ENCODE assay signal across 7 mouse cellular contexts in genomic region chrX:10993005-10993377, GRCm38 (mm10).
A peak's percentile ranks its signal among the peaks of the same experiment; 100 is the strongest.
DNase-seq lines count a peak whose midpoint lies in the region; ATAC-seq lines count a peak whose summit lies in the region.

No protein-coding gene starts in this region.

- no peak overlapping the region for H3K9ac ChIP-seq in embryonic facial prominence, embryonic 12.5 days
- no peak overlapping the region for H3K9ac ChIP-seq in hindbrain, embryonic 11.5 days (ENCODE audit: low read depth, low read length)
- H3K9ac ChIP-seq in liver, embryonic 11.5 days (ENCODE audit: low read depth, low read length), result no peak overlapping the region

- H3K27me3 ChIP-seq in embryonic facial prominence, embryonic 12.5 days, result no peaks in the 10 kb centered on the region
- H3K27me3 ChIP-seq in hindbrain, embryonic 11.5 days (ENCODE audit: control insufficient read depth, insufficient read depth, low read length), result no peaks in the 10 kb centered on the region
- no peaks in the 10 kb centered on the region; the same call in 1 of the 2 replicates for H3K27me3 ChIP-seq in liver, embryonic 11.5 days (replicated peaks; ENCODE audit: control insufficient read depth, insufficient read depth, low read length)

- 0 out of 2 replicates have a peak overlapping the region, but pooled peaks have one; percentile 63 for H3K27ac ChIP-seq in embryonic facial prominence, embryonic 12.5 days
- peak overlapping the region; percentile 87 for H3K27ac ChIP-seq in hindbrain, embryonic 11.5 days (ENCODE audit: low read depth, low read length)
- 0 out of 2 replicates have a peak overlapping the region, but pooled peaks have one; percentile 13 for H3K27ac ChIP-seq in liver, embryonic 11.5 days (ENCODE audit: low read depth, low read length)

- ATAC-seq in embryonic facial prominence, embryonic 12.5 days (ENCODE audit: insufficient number of reproducible peaks, insufficient read depth, low FRiP score, low TSS enrichment), result no peak
- ATAC-seq in hindbrain, embryonic 11.5 days (ENCODE audit: low FRiP score), result peak; percentile 64
- ATAC-seq in liver, embryonic 11.5 days (replicated peaks; ENCODE audit: low FRiP score), result no peak
- no peak for ATAC-seq in activated CD4-positive, CD25-positive, alpha-beta regulatory T cell, adult 4 months

- H3K36me3 ChIP-seq in embryonic facial prominence, embryonic 12.5 days, result no peaks in the 10 kb centered on the region
- H3K36me3 ChIP-seq in hindbrain, embryonic 11.5 days (ENCODE audit: control insufficient read depth, insufficient read depth, low read length), result no peaks in the 10 kb centered on the region
- no peaks in the 10 kb centered on the region for H3K36me3 ChIP-seq in liver, embryonic 11.5 days (ENCODE audit: control insufficient read depth, insufficient read depth, low read length)

- H3K4me3 ChIP-seq in embryonic facial prominence, embryonic 12.5 days, result no peak overlapping the region
- H3K4me3 ChIP-seq in hindbrain, embryonic 11.5 days (ENCODE audit: low read depth, low read length), result no peak overlapping the region
- H3K4me3 ChIP-seq in liver, embryonic 11.5 days (ENCODE audit: low read depth, low read length), result no peak overlapping the region

- DNase-seq in right cerebral cortex, postnatal 10 days (ENCODE audit: low spot score in 2 of 2), result peak; percentile 39 to 42
- no peak for DNase-seq in right cerebral cortex, postnatal 4 days
- peak; percentile 36 for DNase-seq in hindbrain, embryonic 11.5 days (ENCODE audit: low spot score)
- DNase-seq in liver, embryonic 11.5 days (ENCODE audit: low spot score), result no peak
- peak; percentile 5 for DNase-seq in right cerebral cortex, postnatal 25 days

- no peaks in the 10 kb centered on the region for H3K4me1 ChIP-seq in embryonic facial prominence, embryonic 12.5 days
- no peaks in the 10 kb centered on the region for H3K4me1 ChIP-seq in hindbrain, embryonic 11.5 days (replicated peaks; ENCODE audit: control insufficient read depth, insufficient read depth, low read length)
- no peaks in the 10 kb centered on the region for H3K4me1 ChIP-seq in liver, embryonic 11.5 days (replicated peaks; ENCODE audit: control insufficient read depth, insufficient read depth, low read length)

- no peaks in the 10 kb centered on the region for H3K9me3 ChIP-seq in embryonic facial prominence, embryonic 12.5 days
- no peaks in the 10 kb centered on the region for H3K9me3 ChIP-seq in hindbrain, embryonic 11.5 days (ENCODE audit: control insufficient read depth, low read length)
- no peaks in the 10 kb centered on the region for H3K9me3 ChIP-seq in liver, embryonic 11.5 days (ENCODE audit: control insufficient read depth, low read length)

- H3K4me2 ChIP-seq in embryonic facial prominence, embryonic 12.5 days (replicated peaks), result peak overlapping the region; percentile 39
- H3K4me2 ChIP-seq in hindbrain, embryonic 11.5 days (replicated peaks; ENCODE audit: low read depth, low read length), result peak overlapping the region; percentile 41
- peak overlapping the region; percentile 51 for H3K4me2 ChIP-seq in liver, embryonic 11.5 days

- 22% methylated on average over 6 of the region's 6 CpGs for WGBS in embryonic facial prominence, embryonic 12.5 days
- 17% methylated on average over 6 of the region's 6 CpGs for WGBS in hindbrain, embryonic 11.5 days
- 41% methylated on average over 6 of the region's 6 CpGs for WGBS in liver, embryonic 11.5 days

Comparison
In these comparisons a context has a peak if more than half of its experiments do, and no peak if none do; other contexts are left out.
1. DNase-seq: peak in right cerebral cortex, postnatal 10 days (2 of 2), hindbrain, embryonic 11.5 days (single experiment) and right cerebral cortex, postnatal 25 days (single experiment); none in right cerebral cortex, postnatal 4 days (single experiment) and liver, embryonic 11.5 days (single experiment).
2. H3K27ac ChIP-seq: peak in every context shown above with its lines; median percentile 87 in hindbrain, embryonic 11.5 days; 63 in embryonic facial prominence, embryonic 12.5 days; 13 in liver, embryonic 11.5 days.
3. Peak in every context shown above with its lines, with median percentiles within 50 percentile points of each other: H3K4me2 ChIP-seq.